Mouse (Mus musculus) myocyte (in vitro differentiated cells): ENCODE data around the gene St3gal3.

Source experiments
- CEBPB ChIP-seq: IDR thresholded peaks from 2 replicates; pipeline ENCODE4 v1.6.1; 2011; ENCODE audit warnings: mild to moderate bottlenecking, moderate library complexity; ENCODE audit not compliant: poor library complexity, insufficient read depth, severe bottlenecking
- E2F4 ChIP-seq: IDR thresholded peaks from one replicate; pipeline ENCODE4 v1.6.1; 2011; ENCODE audit warnings: mild to moderate bottlenecking, control low read depth, moderate library complexity; ENCODE audit not compliant: insufficient read depth
- MAX ChIP-seq: IDR thresholded peaks from one replicate; pipeline ENCODE4 v1.6.1; 2011; ENCODE audit warnings: low read depth, mild to moderate bottlenecking, control low read depth
- MYOD1 ChIP-seq, 3 experiments: IDR thresholded peaks; one replicate each; pipeline ENCODE4 v1.6.1; 2011; ENCODE audit warnings: control low read depth in 2 of 3, low read depth in 2 of 3, mild to moderate bottlenecking in 2 of 3, moderate library complexity in 1 of 3; ENCODE audit not compliant: insufficient read length in 2 of 3, control insufficient read depth in 1 of 3
- POLR2A ChIP-seq: IDR thresholded peaks from one replicate; pipeline ENCODE4 v1.6.1; 2011; ENCODE audit warnings: low read depth, mild to moderate bottlenecking, control low read depth, moderate library complexity; ENCODE audit not compliant: insufficient read length
- POLR2AphosphoS2 ChIP-seq: IDR thresholded peaks from one replicate; pipeline ENCODE4 v1.6.1; 2011; ENCODE audit warnings: low read depth, control low read depth; ENCODE audit not compliant: insufficient read length
- REST ChIP-seq: IDR thresholded peaks from one replicate; pipeline ENCODE4 v1.6.1; 2011; ENCODE audit warnings: mild to moderate bottlenecking, control low read depth, moderate library complexity; ENCODE audit not compliant: insufficient read depth, insufficient read length
- SRF ChIP-seq: IDR thresholded peaks from one replicate; pipeline ENCODE4 v1.6.1; 2011; ENCODE audit warnings: low read depth; ENCODE audit not compliant: control insufficient read depth, insufficient read length
- TCF12 ChIP-seq: IDR thresholded peaks from one replicate; pipeline ENCODE4 v1.6.1; 2011; ENCODE audit warnings: mild to moderate bottlenecking, control low read depth; ENCODE audit not compliant: poor library complexity, insufficient read depth, severe bottlenecking
- TCF3 ChIP-seq: IDR thresholded peaks from one replicate; pipeline ENCODE4 v1.6.1; 2011; ENCODE audit warnings: low read depth, control low read depth; ENCODE audit not compliant: insufficient read length
- USF1 ChIP-seq: IDR thresholded peaks from one replicate; pipeline ENCODE4 v1.6.1; 2011; ENCODE audit warnings: low read depth, mild to moderate bottlenecking, control low read depth, moderate library complexity

GRCm38 (mm10) chr4:118029892-118030291 is 104.8 kb downstream of the St3gal3 start:
- TF ChIP-seq POLR2A (no peak), E2F4 (no peak), REST (no peak), MAX (no peak), USF1 (no peak), MYOD1 (IDR thresholded peaks at IDR 0.05; ENCODE audit: control insufficient read depth in 1 of 3, insufficient read length in 2 of 3, low read depth in 2 of 3) (no peak), POLR2AphosphoS2 (no peak), TCF12 (no peak), SRF (no peak), TCF3 (no peak), CEBPB (no peak)
